ENCODE assay signal across 21 mouse cellular contexts in the genomic region with DNA sequence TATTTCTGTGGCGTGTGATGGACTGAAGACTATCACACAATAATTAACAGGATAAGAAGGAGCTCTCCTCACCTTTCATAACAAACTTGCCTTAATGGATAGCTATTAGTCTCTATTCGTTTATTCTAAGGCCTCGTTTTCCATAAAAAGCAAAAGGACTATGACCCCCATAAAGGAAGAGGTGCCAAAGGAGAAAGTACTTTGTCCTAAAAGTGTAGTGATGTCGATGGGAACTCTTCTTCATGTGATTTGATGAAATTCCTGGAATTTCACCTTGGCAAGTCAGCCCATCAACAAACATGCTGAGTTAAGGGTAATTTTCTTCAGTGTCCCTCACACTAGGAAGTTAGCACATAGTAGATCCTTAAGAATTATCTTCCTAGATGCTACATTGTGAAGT.
"Had no signal": no experiment of that assay in that cellular context is flagged by ENCODE, and none has a peak within 500 bp of the region (broad histone marks: within the 10 kb centered on the region; RNA-seq: fewer than 3 reads in every experiment).

No protein-coding gene starts in this region.

- H3K4me1 ChIP-seq: embryonic facial prominence, embryonic 15.5 days; forebrain, embryonic 12.5 days; forebrain, embryonic 13.5 days; forebrain, embryonic 15.5 days had no signal

- DNase-seq: cerebellum, adult 18-20 months; cerebellum, adult 2 months; cerebellum, adult 8-10 months; cerebellum, adult 9-10 months; cerebellum, adult 9-11 months; cerebellum, postnatal 25 days; cerebellum, postnatal 36 days; embryo, embryonic 11 days; forebrain, postnatal 0 days; heart, adult 11 months; heart, adult 18-20 months; heart, adult 2 months had no signal

- H3K27me3 ChIP-seq: embryonic facial prominence, embryonic 12.5 days; embryonic facial prominence, embryonic 13.5 days; embryonic facial prominence, embryonic 15.5 days; forebrain, embryonic 12.5 days; forebrain, embryonic 13.5 days; forebrain, embryonic 15.5 days had no signal

- H3K36me3 ChIP-seq: embryonic facial prominence, embryonic 10.5 days; embryonic facial prominence, embryonic 12.5 days; embryonic facial prominence, embryonic 13.5 days; embryonic facial prominence, embryonic 15.5 days; forebrain, embryonic 10.5 days; forebrain, embryonic 12.5 days; forebrain, embryonic 15.5 days had no signal

- H3K4me3 ChIP-seq: embryonic facial prominence, embryonic 10.5 days; embryonic facial prominence, embryonic 12.5 days; embryonic facial prominence, embryonic 13.5 days; embryonic facial prominence, embryonic 15.5 days; erythroblast, embryonic 14.5 days; forebrain, embryonic 10.5 days; forebrain, embryonic 12.5 days; forebrain, embryonic 13.5 days; forebrain, embryonic 15.5 days; heart, adult 2 months had no signal

- H3K27ac ChIP-seq: embryonic facial prominence, embryonic 10.5 days; embryonic facial prominence, embryonic 12.5 days; embryonic facial prominence, embryonic 13.5 days; embryonic facial prominence, embryonic 15.5 days; forebrain, embryonic 10.5 days; forebrain, embryonic 12.5 days; forebrain, embryonic 13.5 days; forebrain, embryonic 15.5 days; heart, adult 2 months had no signal

- H3K9ac ChIP-seq: embryonic facial prominence, embryonic 12.5 days; embryonic facial prominence, embryonic 13.5 days; embryonic facial prominence, embryonic 15.5 days; forebrain, embryonic 12.5 days; forebrain, embryonic 13.5 days; forebrain, embryonic 15.5 days; forebrain, postnatal 0 days had no signal
